9 mouse cellular contexts compared by ENCODE assay signal in the genomic region with DNA sequence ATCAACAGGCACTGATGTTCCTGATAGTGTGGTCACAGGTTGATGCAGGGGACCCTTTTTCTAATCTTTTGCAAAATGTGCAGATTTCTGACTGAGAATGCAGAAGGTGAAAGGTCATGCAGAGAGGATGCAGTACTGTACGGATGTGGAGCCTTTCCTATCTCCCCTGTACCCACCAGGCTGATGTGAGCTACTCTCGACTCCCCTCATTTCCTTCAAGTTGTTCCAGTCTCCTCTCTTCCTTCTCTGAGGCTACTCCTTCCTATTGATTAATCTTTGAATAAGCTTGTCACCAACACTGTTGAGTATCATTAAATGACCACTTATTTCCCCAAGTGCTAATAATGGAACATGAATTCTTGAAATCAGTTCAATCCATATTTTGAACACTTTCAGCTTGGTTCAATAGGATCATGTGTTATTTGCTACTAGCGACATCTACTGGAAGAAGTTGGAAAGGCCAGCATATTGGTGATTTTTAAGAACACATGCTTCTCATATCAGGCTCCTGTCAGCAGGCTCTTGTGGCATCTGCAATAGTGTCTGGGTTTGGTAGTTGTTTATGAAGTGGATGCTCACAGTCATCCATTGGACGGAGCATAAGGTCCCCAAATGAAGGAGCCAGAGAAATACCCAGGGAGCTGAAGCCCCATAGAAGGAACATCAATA. TPM values are rescaled to one million over a fixed set of nuclear protein-coding genes. Genes with fewer than 3 reads are reported as not detected.
DNase-seq lines count a peak whose midpoint lies in the region; ATAC-seq and TF ChIP-seq lines count a peak whose summit lies in the region.
"Had no signal": no experiment of that assay in that cellular context is flagged by ENCODE, and none has a peak within 500 bp of the region (broad histone marks: within the 10 kb centered on the region; RNA-seq: fewer than 3 reads in every experiment).

No protein-coding gene starts in this region.

- H3K36me3 ChIP-seq in CH12.LX (replicated peaks in 1 of 2; ENCODE audit: control insufficient read depth in 1 of 2, insufficient read depth in 1 of 2, low read length in 1 of 2): no peaks in the 10 kb centered on the region
- no peaks in the 10 kb centered on the region for H3K36me3 ChIP-seq in midbrain, postnatal 0 days (ENCODE audit: insufficient read depth, low read length)
- H3K36me3 ChIP-seq: embryonic facial prominence, embryonic 15.5 days had no signal

- peaks cover 7% of the 10 kb centered on the region for H3K9me3 ChIP-seq in CH12.LX (replicated peaks; ENCODE audit: low read length)
- H3K9me3 ChIP-seq in midbrain, postnatal 0 days (ENCODE audit: low read length): no peaks in the 10 kb centered on the region
- H3K9me3 ChIP-seq: embryonic facial prominence, embryonic 15.5 days had no signal

- no peak overlapping the region for H3K9ac ChIP-seq in CH12.LX (ENCODE audit: insufficient read depth, low read depth)
- no peak overlapping the region for H3K9ac ChIP-seq in midbrain, postnatal 0 days (replicated peaks; ENCODE audit: low read length, poor library complexity, severe bottlenecking)
- H3K9ac ChIP-seq: embryonic facial prominence, embryonic 15.5 days had no signal

- DNase-seq in kidney, adult 9 months: peak; percentile 84
- no peak for DNase-seq in kidney, adult 11 months
- peak; percentile 80 for DNase-seq in CH12.LX (ENCODE audit: extremely low read depth)
- DNase-seq in c-Kit-positive CD71-negative TER-119-negative erythroid progenitor cells, embryonic 14.5 days (ENCODE audit: low read depth): peak; percentile 41
- peak; percentile 69 for DNase-seq in forelimb bud, embryonic 11.5 days (ENCODE audit: low read depth, low spot score)
- peak; percentile 11 to 42 for DNase-seq in layer of hippocampus, adult 8-10 months (ENCODE audit: low spot score in 2 of 2)
- DNase-seq in midbrain, postnatal 0 days (ENCODE audit: low spot score): peak; percentile 79
- no peak for DNase-seq in spleen, adult 18-20 months

- no peaks in the 10 kb centered on the region for H3K79me2 ChIP-seq in CH12.LX (replicated peaks; ENCODE audit: control insufficient read depth, extremely low read depth, insufficient read depth, poor library complexity, severe bottlenecking)

- no peak overlapping the region for H3K4me3 ChIP-seq in CH12.LX (replicated peaks in 1 of 3; ENCODE audit: low read depth in 2 of 3, low read length in 2 of 3, poor library complexity in 1 of 3)
- no peak overlapping the region for H3K4me3 ChIP-seq in midbrain, postnatal 0 days (ENCODE audit: low read depth, low read length)
- H3K4me3 ChIP-seq: embryonic facial prominence, embryonic 15.5 days had no signal

- H3K27me3 ChIP-seq in CH12.LX (replicated peaks): no peaks in the 10 kb centered on the region
- H3K27me3 ChIP-seq in midbrain, postnatal 0 days (ENCODE audit: insufficient read depth, low read length): no peaks in the 10 kb centered on the region
- H3K27me3 ChIP-seq: embryonic facial prominence, embryonic 15.5 days had no signal

- TF ChIP-seq RAD21 in CH12.LX (IDR thresholded peaks at IDR 0.05; ENCODE audit: low read depth, low read length): peak; percentile 92

- in situ Hi-C loops in CH12.LX (cut with MboI; ENCODE audit: low pct_ligation_motif_present, low pct_unique_long_range_greater_than_20kb, low sequenced_read_pairs): loop anchor here (5.0 kb wide), 1 partner anchor 185 kb away; no protein-coding TSS in a partner anchor

- H3K27ac ChIP-seq in CH12.LX (ENCODE audit: insufficient read depth, low read depth): no peak overlapping the region
- no peak overlapping the region for H3K27ac ChIP-seq in midbrain, postnatal 0 days (ENCODE audit: low read depth, low read length)
- H3K27ac ChIP-seq: embryonic facial prominence, embryonic 15.5 days had no signal

- H3K4me2 ChIP-seq in CH12.LX (ENCODE audit: insufficient read depth, low read depth, poor library complexity, severe bottlenecking): no peak overlapping the region
- H3K4me2 ChIP-seq in midbrain, postnatal 0 days (ENCODE audit: low read depth, low read length, poor library complexity, severe bottlenecking): no peak overlapping the region
- H3K4me2 ChIP-seq: embryonic facial prominence, embryonic 15.5 days had no signal

- peak; percentile 23; the same call in 1 of the 2 replicates for ATAC-seq in midbrain, postnatal 0 days (ENCODE audit: low FRiP score)

- 42% methylated on average over 4 of the region's 4 CpGs for WGBS in midbrain, postnatal 0 days

- no peak for TF ChIP-seq EP300 in CH12.LX (IDR thresholded peaks at IDR 0.05; ENCODE audit: low read length)

- peak; percentile 70 to 87 for TF ChIP-seq CTCF in CH12.LX (conservative IDR thresholded peaks at IDR 0.05 in 1 of 2, IDR thresholded peaks at IDR 0.05 in 1 of 2; ENCODE audit: low read depth in 2 of 2, low read length in 2 of 2)
- TF ChIP-seq CTCF in midbrain, postnatal 0 days (IDR thresholded peaks at IDR 0.05): peak; percentile 92

- dilution Hi-C loops in CH12.LX (cut with MboI; ENCODE audit: extremely low pct_ligation_motif_present, extremely low pct_unique_long_range_greater_than_20kb, low sequenced_read_pairs): no loop called here

- no peak for TF ChIP-seq POLR2A in CH12.LX (IDR thresholded peaks at IDR 0.05; ENCODE audit: low read depth, low read length)

- peaks cover 0 to 11% of the 10 kb centered on the region in 2 experiments; a peak in 1 of 4 replicates for H3K4me1 ChIP-seq in CH12.LX (ENCODE audit: control insufficient read depth in 1 of 2, insufficient read depth in 2 of 2)
- no peaks in the 10 kb centered on the region for H3K4me1 ChIP-seq in midbrain, postnatal 0 days (ENCODE audit: insufficient read depth, low read length)
- H3K4me1 ChIP-seq: embryonic facial prominence, embryonic 15.5 days had no signal

TF ChIP-seq in CH12.LX, 34 proteins besides CTCF, POLR2A, EP300 and RAD21:
- TF ChIP-seq USF1 (IDR thresholded peaks at IDR 0.05; ENCODE audit: low read depth, low read length) (no peak), SIN3A (IDR thresholded peaks at IDR 0.05; ENCODE audit: low read length) (peak; percentile 46; the same call in 1 of the 2 replicates), ETS1 (conservative IDR thresholded peaks at IDR 0.05; ENCODE audit: low read depth, low read length) (no peak), JUND (conservative IDR thresholded peaks at IDR 0.05; ENCODE audit: low read depth, low read length) (no peak; the same call in 1 of the 2 replicates), KAT2A (IDR thresholded peaks at IDR 0.05; ENCODE audit: insufficient replicate concordance, low read length) (no peak), GABPA (IDR thresholded peaks at IDR 0.05; ENCODE audit: insufficient replicate concordance, low read depth, low read length) (no peak), UBTF (IDR thresholded peaks at IDR 0.05; ENCODE audit: low read depth, low read length) (no peak), MYC (IDR thresholded peaks at IDR 0.05; ENCODE audit: low read depth, low read length) (peak; percentile 84), JUN (IDR thresholded peaks at IDR 0.05; ENCODE audit: insufficient read depth, low read depth, low read length) (no peak), MAFK (IDR thresholded peaks at IDR 0.05; ENCODE audit: insufficient replicate concordance, low read length) (no peak), PAX5 (IDR thresholded peaks at IDR 0.05; ENCODE audit: low read length) (no peak), ZNF384 (IDR thresholded peaks at IDR 0.05; ENCODE audit: low read depth, low read length) (no peak), SMC3 (IDR thresholded peaks at IDR 0.05; ENCODE audit: low read depth, low read length) (peak; percentile 91), USF2 (conservative IDR thresholded peaks at IDR 0.05; ENCODE audit: low read depth, low read length) (no peak), ZMIZ1 (IDR thresholded peaks at IDR 0.05; ENCODE audit: low read depth, low read length) (no peak), ZC3H11A (IDR thresholded peaks at IDR 0.05; ENCODE audit: low read depth, low read length) (peak; percentile 79), CHD2 (IDR thresholded peaks at IDR 0.05; ENCODE audit: low read length) (no peak), CHD1 (IDR thresholded peaks at IDR 0.05; ENCODE audit: low read depth, low read length) (no peak)
TF ChIP-seq in CH12.LX: peak in this region for 4.

RNA-seq across cellular contexts. Expression of a gene that starts 12.7 kb away (rescaled TPM):
- not detected in 2 replicates for total RNA-seq in CH12.LX (2012; rRNA removed)
- not detected in 2 replicates for total RNA-seq in CH12.LX (2014; rRNA removed)
- polyA plus RNA-seq in CH12.LX (2012; ENCODE audit: insufficient read length, low read depth): not detected in 2 replicates
- not detected for total RNA-seq in layer of hippocampus, adult 8-10 months (2022)
- total RNA-seq in midbrain, postnatal 0 days (2014; rRNA removed): not detected in 2 replicates
- polyA plus RNA-seq in midbrain, postnatal 0 days (2015; fragmentation: Nextera tagmentation; extraction: Ambion mirVana): not detected in 2 replicates

RNA-seq across cellular contexts. Expression of a gene that starts 27.6 kb away (rescaled TPM):
- total RNA-seq in CH12.LX (2012; rRNA removed): not detected in 2 replicates
- total RNA-seq in CH12.LX (2014; rRNA removed): not detected in 2 replicates
- not detected in 2 replicates for polyA plus RNA-seq in CH12.LX (2012; ENCODE audit: insufficient read length, low read depth)
- not detected for total RNA-seq in layer of hippocampus, adult 8-10 months (2022)
- not detected in 2 replicates for total RNA-seq in midbrain, postnatal 0 days (2014; rRNA removed)
- not detected in 2 replicates for polyA plus RNA-seq in midbrain, postnatal 0 days (2015; fragmentation: Nextera tagmentation; extraction: Ambion mirVana)

RNA-seq across cellular contexts. Expression of a gene that starts 31.9 kb away (rescaled TPM):
- total RNA-seq in CH12.LX (2012; rRNA removed) (not detected in 2 replicates), CH12.LX (2014; rRNA removed) (not detected in 2 replicates)
- polyA plus RNA-seq in CH12.LX (2012; ENCODE audit: insufficient read length, low read depth): not detected in 2 replicates
- total RNA-seq in layer of hippocampus, adult 8-10 months (2022): not detected
- total RNA-seq in midbrain, postnatal 0 days (2014; rRNA removed): not detected in 2 replicates
- polyA plus RNA-seq in midbrain, postnatal 0 days (2015; fragmentation: Nextera tagmentation; extraction: Ambion mirVana): not detected in 2 replicates

RNA-seq across cellular contexts. Expression of a gene that starts 44.5 kb away (rescaled TPM):
- total RNA-seq in CH12.LX (2012; rRNA removed) (not detected in 2 replicates), CH12.LX (2014; rRNA removed) (not detected in 2 replicates)
- polyA plus RNA-seq in CH12.LX (2012; ENCODE audit: insufficient read length, low read depth): not detected in 2 replicates
- not detected for total RNA-seq in layer of hippocampus, adult 8-10 months (2022)
- not detected in 2 replicates for total RNA-seq in midbrain, postnatal 0 days (2014; rRNA removed)
- not detected in 2 replicates for polyA plus RNA-seq in midbrain, postnatal 0 days (2015; fragmentation: Nextera tagmentation; extraction: Ambion mirVana)

RNA-seq across cellular contexts. Expression of a gene that starts 50.6 kb away (rescaled TPM):
- total RNA-seq in CH12.LX (2012; rRNA removed) (1.5 and 3.1 TPM in 2 replicates), CH12.LX (2014; rRNA removed) (0.84 and 1.3 TPM in 2 replicates)
- polyA plus RNA-seq in CH12.LX (2012; ENCODE audit: insufficient read length, low read depth): 0.46 and 0.59 TPM in 2 replicates
- 1 to 10 TPM; 1.4 to 2.3 (median 1.6) TPM for total RNA-seq in layer of hippocampus, adult 8-10 months (2022)
- total RNA-seq in midbrain, postnatal 0 days (2014; rRNA removed): 0.71 and 0.99 TPM in 2 replicates
- polyA plus RNA-seq in midbrain, postnatal 0 days (2015; fragmentation: Nextera tagmentation; extraction: Ambion mirVana): 0.83 and 0.90 TPM in 2 replicates

Comparison
In these comparisons a context has a peak if more than half of its experiments do, and no peak if none do; other contexts are left out.
1. DNase-seq: peak in kidney, adult 9 months (single experiment), CH12.LX (single experiment), c-Kit-positive CD71-negative TER-119-negative erythroid progenitor cells, embryonic 14.5 days (single experiment), forelimb bud, embryonic 11.5 days (single experiment), layer of hippocampus, adult 8-10 months (2 of 2) and midbrain, postnatal 0 days (single experiment); none in kidney, adult 11 months (single experiment) and spleen, adult 18-20 months (0 of 2).